21 mouse cellular contexts compared by ENCODE assay signal in the genomic region with DNA sequence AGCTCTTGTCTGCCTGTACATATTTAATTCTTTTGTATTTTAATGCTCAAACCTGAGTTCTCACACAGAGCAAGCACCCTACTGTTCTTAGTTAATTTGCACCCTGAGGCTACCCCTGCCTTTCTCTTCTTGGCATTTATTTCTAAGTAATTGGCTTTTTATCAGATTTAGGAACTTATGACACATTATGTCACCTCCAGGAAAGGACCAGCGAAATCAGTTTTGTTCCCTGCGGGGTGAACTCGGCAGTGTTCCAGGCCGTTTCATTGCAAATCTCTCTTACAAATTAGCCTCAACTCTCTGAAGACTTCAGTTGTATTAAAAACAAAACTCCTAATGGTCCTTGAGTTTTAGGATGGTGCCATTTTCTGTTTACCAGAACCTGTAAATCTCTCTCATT. TPM values are rescaled to one million over a fixed set of nuclear protein-coding genes. Genes with fewer than 3 reads are reported as not detected.
DNase-seq lines count a peak whose midpoint lies in the region; ATAC-seq lines count a peak whose summit lies in the region.
"Had no signal": no experiment of that assay in that cellular context is flagged by ENCODE, and none has a peak within 500 bp of the region (broad histone marks: within the 10 kb centered on the region; RNA-seq: fewer than 3 reads in every experiment).

No protein-coding gene starts in this region.

- no peak overlapping the region for H3K27ac ChIP-seq in neural tube, embryonic 14.5 days (ENCODE audit: low read depth, low read length)
- H3K27ac ChIP-seq: forebrain, embryonic 10.5 days; stomach, postnatal 0 days had no signal

- WGBS in neural tube, embryonic 14.5 days: 49% methylated on average over 4 of the region's 4 CpGs

- ATAC-seq in neural tube, embryonic 14.5 days (ENCODE audit: low read depth): peak; percentile 41; the same call in 1 of the 2 replicates
- ATAC-seq: CD4-positive, CD25-positive, alpha-beta regulatory T cell, adult 4 months; intestine, embryonic 16.5 days had no signal

- H3K36me3 ChIP-seq in neural tube, embryonic 14.5 days (ENCODE audit: control insufficient read depth, insufficient read depth, low read length): no peaks in the 10 kb centered on the region
- H3K36me3 ChIP-seq: forebrain, embryonic 10.5 days; heart, embryonic 12.5 days had no signal

- no peaks in the 10 kb centered on the region for H3K27me3 ChIP-seq in neural tube, embryonic 14.5 days (ENCODE audit: control insufficient read depth, insufficient read depth, low read length)
- H3K27me3 ChIP-seq: heart, embryonic 12.5 days had no signal

- no peak overlapping the region for H3K9ac ChIP-seq in neural tube, embryonic 14.5 days (replicated peaks; ENCODE audit: low read depth, low read length)
- H3K9ac ChIP-seq: heart, embryonic 12.5 days; lung, embryonic 14.5 days had no signal

- no peak overlapping the region for H3K4me2 ChIP-seq in neural tube, embryonic 14.5 days (ENCODE audit: low read depth, low read length)
- H3K4me2 ChIP-seq: heart, embryonic 12.5 days; lung, embryonic 14.5 days had no signal

- H3K9me3 ChIP-seq in neural tube, embryonic 14.5 days (ENCODE audit: control insufficient read depth, low read length): no peaks in the 10 kb centered on the region
- H3K9me3 ChIP-seq: forebrain, embryonic 10.5 days; heart, embryonic 12.5 days had no signal

- H3K4me1 ChIP-seq in neural tube, embryonic 14.5 days (ENCODE audit: control insufficient read depth, insufficient read depth, low read length): no peaks in the 10 kb centered on the region
- H3K4me1 ChIP-seq: forebrain, embryonic 10.5 days; heart, embryonic 12.5 days had no signal

- H3K4me3 ChIP-seq in neural tube, embryonic 14.5 days (ENCODE audit: low read depth, low read length): no peak overlapping the region
- H3K4me3 ChIP-seq: forebrain, embryonic 10.5 days; heart, embryonic 12.5 days had no signal

- DNase-seq in kidney, adult 11 months: peak; percentile 15
- DNase-seq in kidney, adult 18-20 months: no peak
- no peak for DNase-seq in neural tube, embryonic 10.5 days (ENCODE audit: extremely low spot score, low spot score)
- peak; percentile 39 for DNase-seq in cerebellum, adult 9-11 months
- no peak for DNase-seq in B cell, adult 2 months
- DNase-seq in heart, adult 18-20 months: no peak
- DNase-seq: gastrocnemius, postnatal 36 days; lung, embryonic 14.5 days; thymus, postnatal 14 days had no signal

RNA-seq across cellular contexts. Expression of a gene that starts 38.1 kb away (rescaled TPM):
- 0.39 TPM in 1 of 2 replicates, not detected in the other for polyA plus RNA-seq in neural tube, embryonic 14.5 days (2014; fragmentation: Nextera tagmentation; extraction: Ambion mirVana)
- not detected for total RNA-seq in heart, adult 18-20 months (2021)
- total RNA-seq: gastrocnemius, postnatal 36 days; hematopoietic stem cell, adult 5-6 weeks; left cerebral cortex, postnatal 25 days; liver, adult 2 months; megakaryocyte progenitor cell, adult 5-6 weeks; MEL had no signal
- polyA plus RNA-seq: CD4-positive, CD25-positive, alpha-beta regulatory T cell, adult 4 months; forebrain, embryonic 10.5 days; heart, embryonic 12.5 days; intestine, embryonic 16.5 days; liver, adult 2 months; lung, embryonic 14.5 days; spleen, adult 2 months; stomach, postnatal 0 days had no signal

Comparison
In these comparisons a context has a peak if more than half of its experiments do, and no peak if none do; other contexts are left out.
1. DNase-seq: peak in kidney, adult 11 months (single experiment) and cerebellum, adult 9-11 months (single experiment); none in kidney, adult 18-20 months (single experiment), neural tube, embryonic 10.5 days (single experiment), B cell, adult 2 months (0 of 2) and heart, adult 18-20 months (0 of 2).